Mouse (Mus musculus) brown adipose tissue, adult 24 weeks (tissue): ENCODE measurements around the gene Mphosph9. TPM values are rescaled to one million over a fixed set of nuclear protein-coding genes. Genes with fewer than 3 reads are reported as not detected.
"Not testable (repeated sequence)": the region's sequence is repeated elsewhere in the genome, so short reads cannot be mapped to it uniquely, and the experiment has no call there.

Source experiments
- H3K27ac ChIP-seq: fragments of 200-500 bp; replicated peaks from 2 replicates; pipeline ENCODE4 v1.5.1; 2012; ENCODE audit warnings: low read depth, mild to moderate bottlenecking, low read length
- H3K4me1 ChIP-seq: fragments of 200-500 bp; 2 replicates; pipeline ENCODE4 v1.6.1; 2012; ENCODE audit warnings: low read length, mixed read lengths; ENCODE audit not compliant: control insufficient read depth, insufficient read depth, insufficient read length
- H3K4me3 ChIP-seq: fragments of 200-500 bp; 2 replicates; pipeline ENCODE4 v1.5.1; 2012; ENCODE audit warnings: low read depth, mild to moderate bottlenecking, low read length, moderate library complexity; ENCODE audit not compliant: insufficient read depth
- polyA plus RNA-seq: library from polyadenylated mRNA; stranded (reverse); fragments of >200 nt; gene quantifications from 2 replicates; pipeline ENCODE4 v1.2.4, GENCODE M21; 2012; ENCODE audit not compliant: missing spikeins, insufficient read depth, insufficient read length

Gene Mphosph9
- polyA plus RNA-seq, 1 experiment: 2.0 TPM

GRCm38 (mm10) chr5:124353011-124353725, 25.4 kb upstream of the Mphosph9 start:
- peak overlapping the region; percentile 97 for H3K4me3 ChIP-seq
- H3K27ac ChIP-seq: peak overlapping the region; percentile 43; the same call in 1 of the 2 replicates
- H3K4me1 ChIP-seq: peaks cover 10% of the 10 kb centered on the region

DNA sequence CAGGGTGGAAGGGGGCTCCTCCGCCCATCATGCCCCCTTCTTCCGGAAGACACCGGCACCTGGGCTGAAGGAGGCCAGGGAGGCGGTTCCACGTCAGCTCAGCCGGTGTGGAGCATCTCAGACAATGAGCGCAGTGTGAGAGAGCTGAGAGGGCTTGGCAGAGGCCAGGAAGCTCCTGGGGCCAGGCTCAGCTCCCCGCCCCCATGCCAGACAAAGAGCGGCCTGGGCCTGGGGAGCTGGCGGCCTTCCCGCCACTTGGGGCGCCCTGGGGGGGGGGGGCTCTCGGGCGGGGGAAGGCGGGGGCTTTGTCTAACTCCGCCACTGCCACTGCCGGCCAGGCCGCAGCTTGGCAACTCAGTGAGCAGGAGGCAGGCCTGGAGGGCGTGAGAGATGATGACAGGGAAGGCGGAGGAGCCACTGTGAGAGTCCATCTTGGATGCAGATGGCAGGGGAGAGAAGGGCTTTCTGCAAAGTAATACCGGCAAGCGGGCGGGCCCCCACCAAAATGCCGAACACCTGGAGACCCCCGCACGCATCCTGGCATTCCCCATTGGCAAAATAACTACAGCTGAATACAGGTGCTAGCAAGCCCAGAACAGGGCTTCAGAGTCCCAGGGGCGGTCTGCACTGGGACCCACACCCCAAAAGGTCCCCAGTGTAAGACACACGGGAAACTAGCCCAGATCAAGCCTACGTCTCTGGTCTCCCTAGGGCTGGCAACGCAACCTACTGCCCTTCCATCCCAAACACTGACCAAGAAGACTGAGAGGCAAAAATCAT, 24.6 kb upstream of the Mphosph9 start:
- peak overlapping the region; percentile 43; the same call in 1 of the 2 replicates for H3K27ac ChIP-seq
- H3K4me1 ChIP-seq: peaks cover 10% of the 10 kb centered on the region
- H3K4me3 ChIP-seq: peak overlapping the region; percentile 97

DNA sequence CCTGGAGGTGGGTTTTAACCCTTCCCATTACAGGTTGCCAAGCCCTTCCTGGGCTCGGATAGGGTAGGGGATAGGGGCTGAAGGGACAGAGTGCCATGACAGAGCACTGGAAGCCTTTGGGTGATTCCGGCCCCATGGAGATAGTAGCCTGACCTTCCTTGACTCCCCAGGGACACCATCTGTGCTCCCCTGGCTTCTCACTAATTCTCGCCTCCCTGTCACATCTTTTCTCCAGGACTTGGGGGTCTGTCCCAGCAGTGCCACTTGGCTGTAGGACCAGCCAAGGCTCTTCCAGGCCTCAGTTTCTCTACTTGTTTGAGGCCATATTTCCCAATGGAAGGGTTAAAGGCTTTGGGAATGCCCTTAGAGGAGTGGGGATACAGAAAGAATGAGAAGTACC, 23.8 kb upstream of the Mphosph9 start:
- peaks cover 10% of the 10 kb centered on the region for H3K4me1 ChIP-seq
- no peak overlapping the region for H3K27ac ChIP-seq
- no peak overlapping the region for H3K4me3 ChIP-seq

- Histone ChIP-seq H3K27ac (no peak overlapping the region), H3K4me1 (peaks cover 10% of the 10 kb centered on the region), H3K4me3 (no peak overlapping the region)
Observed at GRCm38 (mm10) chr5:124351111-124351560, 23.4 kb upstream of the Mphosph9 start.

DNA sequence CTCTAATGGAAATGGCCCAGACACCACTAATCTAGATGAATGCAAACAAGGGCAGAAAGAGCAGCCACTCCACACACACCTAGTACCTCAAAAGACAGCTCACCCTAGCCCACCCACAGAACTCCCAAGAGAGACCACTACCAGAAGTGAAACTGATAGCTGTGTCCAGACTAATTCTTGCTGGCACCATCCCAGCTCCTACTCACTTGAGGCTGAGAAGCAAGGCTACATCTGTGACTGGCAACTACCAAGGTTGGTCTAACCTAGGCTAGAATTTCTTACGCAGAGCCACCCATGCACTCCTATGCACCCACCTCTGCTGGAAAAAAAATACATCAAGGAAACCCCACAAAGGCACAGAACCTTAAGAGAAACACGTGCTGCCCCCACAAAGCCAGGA, 22.6 kb upstream of the Mphosph9 start:
- Histone ChIP-seq H3K4me1 (peaks cover 10% of the 10 kb centered on the region), H3K4me3 (no peak overlapping the region), H3K27ac (no peak overlapping the region)

GRCm38 (mm10) chr5:124349196-124349595, 21.4 kb upstream of the Mphosph9 start:
- Histone ChIP-seq H3K27ac (no peak overlapping the region), H3K4me3 (no peak overlapping the region), H3K4me1 (peaks cover 10% of the 10 kb centered on the region)

DNA sequence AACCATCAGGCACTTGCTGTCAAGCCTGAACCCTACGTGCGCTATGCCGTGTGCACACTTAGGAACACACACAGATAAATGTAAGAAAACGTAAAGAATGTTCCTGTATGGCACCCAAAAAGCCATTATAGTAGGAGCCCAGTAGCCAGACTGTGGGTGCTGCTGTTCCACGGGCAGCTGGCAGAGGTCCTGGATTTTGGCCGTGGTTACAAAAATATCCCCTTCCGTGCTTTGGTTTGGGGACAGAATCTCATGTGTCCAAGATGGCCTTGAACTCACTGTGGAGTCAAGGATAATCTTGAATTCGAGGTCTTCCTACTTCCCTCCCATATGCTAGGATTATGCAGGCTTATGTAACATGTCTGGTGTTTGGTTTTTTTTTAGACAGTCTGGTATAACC, 15.1 kb upstream of the Mphosph9 start:
- no peak overlapping the region for H3K4me3 ChIP-seq
- H3K27ac ChIP-seq: no peak overlapping the region

GRCm38 (mm10) chr5:124341753-124342339, 14.1 kb upstream of the Mphosph9 start:
- not testable (repeated sequence) for H3K4me1 ChIP-seq, H3K27ac ChIP-seq, H3K4me3 ChIP-seq

More for the DNA sequence above, 15.1 kb upstream of the Mphosph9 start:
- H3K4me1 ChIP-seq: no peaks in the 10 kb centered on the region

DNA sequence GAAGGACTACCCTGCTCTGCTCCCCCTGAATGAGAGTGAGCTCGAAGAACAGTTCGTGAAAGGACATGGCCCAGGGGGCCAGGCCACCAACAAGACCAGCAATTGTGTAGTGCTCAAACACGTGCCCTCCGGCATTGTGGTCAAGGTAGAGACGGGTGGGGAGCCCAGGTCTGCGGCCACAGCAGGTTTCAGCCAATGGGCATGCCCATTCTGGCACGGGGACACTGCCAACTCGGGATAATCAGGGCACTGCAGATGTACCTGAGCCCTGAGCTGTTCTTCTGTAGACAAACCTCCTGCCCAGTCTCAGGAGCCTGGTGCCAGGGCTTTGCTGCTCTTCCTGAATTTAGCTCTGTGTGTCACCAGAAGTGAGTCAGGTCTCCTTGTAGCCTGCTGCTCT, 11.0 kb upstream of the Mphosph9 start:
- Histone ChIP-seq H3K4me1 (no peaks in the 10 kb centered on the region), H3K27ac (no peak overlapping the region), H3K4me3 (no peak overlapping the region)

GRCm38 (mm10) chr5:124337909-124338308, 10.1 kb upstream of the Mphosph9 start:
- Histone ChIP-seq H3K4me3 (no peak overlapping the region), H3K27ac (no peak overlapping the region), H3K4me1 (no peaks in the 10 kb centered on the region)

- H3K27ac ChIP-seq: no peak overlapping the region
- no peak overlapping the region for H3K4me3 ChIP-seq
- H3K4me1 ChIP-seq: no peaks in the 10 kb centered on the region
Observed at GRCm38 (mm10) chr5:124337103-124337502, 9.3 kb upstream of the Mphosph9 start.

GRCm38 (mm10) chr5:124334392-124334791, 6.6 kb upstream of the Mphosph9 start:
- H3K27ac ChIP-seq: no peak overlapping the region; the same call in 1 of the 2 replicates
- H3K4me3 ChIP-seq: no peak overlapping the region

GRCm38 (mm10) chr5:124330086-124330485, 2.3 kb upstream of the Mphosph9 start:
- Histone ChIP-seq H3K4me1 (no peaks in the 10 kb centered on the region), H3K4me3 (no peak overlapping the region), H3K27ac (no peak overlapping the region)

More at GRCm38 (mm10) chr5:124334392-124334791, 6.6 kb upstream of the Mphosph9 start:
- H3K4me1 ChIP-seq: no peaks in the 10 kb centered on the region

DNA sequence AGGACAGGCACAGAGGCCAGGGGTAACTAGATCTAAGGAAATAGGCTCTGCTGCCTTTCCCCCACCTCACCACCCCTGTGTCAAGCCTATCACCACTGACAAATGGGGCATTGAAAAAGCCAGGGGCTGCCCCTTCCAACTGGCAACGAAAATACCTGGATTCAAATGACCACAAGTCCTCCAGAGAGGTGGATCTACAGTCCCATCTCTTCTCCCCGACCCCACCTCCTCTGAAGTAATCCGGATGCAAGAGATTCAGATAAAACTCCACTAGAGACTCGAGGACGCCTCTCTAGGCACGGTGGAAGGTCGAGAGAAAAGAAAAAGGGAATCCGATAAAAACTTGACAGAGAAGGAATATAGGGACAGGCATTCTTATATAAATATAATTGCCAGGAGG, 943 bp downstream of the Mphosph9 start:
- no peaks in the 10 kb centered on the region for H3K4me1 ChIP-seq
- H3K4me3 ChIP-seq: peak overlapping the region; percentile 67
- H3K27ac ChIP-seq: no peak overlapping the region

DNA sequence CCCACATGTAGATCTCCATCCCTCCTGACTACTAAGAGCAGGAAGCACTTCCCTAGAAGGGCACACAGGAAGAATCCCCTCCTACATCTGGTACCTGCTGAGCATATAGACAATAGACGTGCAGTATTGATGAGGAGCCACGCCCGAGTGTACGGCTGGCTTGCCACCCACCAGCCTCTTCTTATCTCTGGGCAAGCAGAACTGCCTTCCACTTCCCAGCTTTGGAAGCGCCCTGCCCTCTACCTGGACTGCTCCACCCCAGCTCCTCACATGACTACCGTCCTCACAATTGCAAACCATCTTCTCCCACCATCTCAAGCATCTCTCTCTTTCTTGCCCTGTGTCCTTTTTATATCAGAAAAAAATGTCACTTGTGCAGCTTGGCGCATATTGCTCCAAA, 10.1 kb downstream of the Mphosph9 start:
- Histone ChIP-seq H3K27ac (no peak overlapping the region), H3K4me3 (no peak overlapping the region), H3K4me1 (no peaks in the 10 kb centered on the region)
